Comparison of ENCODE assay signal across 21 mouse cellular contexts in the genomic region with DNA sequence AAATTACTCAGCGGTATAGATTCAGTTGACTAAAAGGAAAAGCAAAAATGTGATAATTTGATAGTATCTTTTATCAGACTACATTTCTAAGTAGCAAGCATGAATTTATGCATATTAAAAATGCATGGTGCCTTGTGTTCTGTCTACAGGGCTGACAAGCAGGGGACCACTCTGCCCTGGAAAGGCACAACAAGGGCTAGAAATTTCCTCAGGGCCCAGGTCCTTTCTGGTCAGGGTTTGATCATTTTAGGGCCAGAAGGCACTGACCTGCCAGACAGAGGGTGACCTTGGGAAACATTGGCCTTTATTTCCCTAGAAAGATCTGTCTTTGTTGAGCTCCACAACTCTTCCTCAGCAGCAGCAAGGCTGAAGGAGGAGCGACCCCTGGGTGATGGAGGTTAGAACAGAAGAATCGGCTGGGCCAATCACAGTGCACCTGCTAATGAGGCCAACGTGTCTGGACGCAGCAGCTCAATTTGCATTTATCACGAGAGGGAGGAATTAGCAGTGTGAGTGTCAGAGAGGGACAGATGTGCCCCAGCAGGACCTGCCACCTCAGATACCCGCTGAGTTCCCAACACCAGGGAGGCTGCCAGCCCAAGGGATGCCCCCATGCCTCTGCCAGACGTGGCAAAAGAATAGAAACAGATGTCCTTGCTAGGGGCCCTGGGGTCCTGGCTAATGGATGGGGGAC.
A peak's percentile ranks its signal among the peaks of the same experiment; 100 is the strongest.
DNase-seq lines count a peak whose midpoint lies in the region; ATAC-seq lines count a peak whose summit lies in the region.
"Had no signal": no experiment of that assay in that cellular context is flagged by ENCODE, and none has a peak within 500 bp of the region (broad histone marks: within the 10 kb centered on the region; RNA-seq: fewer than 3 reads in every experiment).

No protein-coding gene starts in this region.

- no peak for DNase-seq in embryonic facial prominence, embryonic 10.5 days (ENCODE audit: low spot score)
- peak; percentile 19 for DNase-seq in neural tube, embryonic 11.5 days (ENCODE audit: low spot score)
- no peak for DNase-seq in midbrain, embryonic 11.5 days (ENCODE audit: low spot score, missing footprints)
- DNase-seq in retina, postnatal 1 day, result peak; percentile 85
- DNase-seq in T-cell, adult 2 months (ENCODE audit: low spot score), result no peak
- no peak for DNase-seq in frontal cortex, postnatal 36 days (ENCODE audit: low spot score in 2 of 2)
- DNase-seq: adrenal gland, adult 8-10 months; cerebellum, adult 11 months; cerebellum, postnatal 36 days; gastrocnemius, postnatal 14 days; heart, postnatal 10 days; kidney, adult 9 months; kidney, postnatal 36 days; layer of hippocampus, adult 9-11 months; lung, postnatal 10 days had no signal

- no peaks in the 10 kb centered on the region for H3K27me3 ChIP-seq in embryonic facial prominence, embryonic 15.5 days
- no peaks in the 10 kb centered on the region; the same call in 1 of the 2 replicates for H3K27me3 ChIP-seq in embryonic facial prominence, embryonic 10.5 days (replicated peaks; ENCODE audit: low read depth, poor library complexity, severe bottlenecking)
- no peaks in the 10 kb centered on the region for H3K27me3 ChIP-seq in neural tube, embryonic 11.5 days (ENCODE audit: control insufficient read depth, insufficient read depth, low read length)
- no peaks in the 10 kb centered on the region for H3K27me3 ChIP-seq in neural tube, embryonic 15.5 days (replicated peaks)
- no peaks in the 10 kb centered on the region for H3K27me3 ChIP-seq in midbrain, embryonic 11.5 days (ENCODE audit: control insufficient read depth, insufficient read depth, low read length)
- H3K27me3 ChIP-seq: CH12.LX; limb, embryonic 13.5 days; liver, embryonic 15.5 days had no signal

- H3K4me2 ChIP-seq in embryonic facial prominence, embryonic 15.5 days (replicated peaks), result no peak overlapping the region
- H3K4me2 ChIP-seq in neural tube, embryonic 11.5 days (ENCODE audit: low read depth), result no peak overlapping the region
- H3K4me2 ChIP-seq in neural tube, embryonic 15.5 days, result no peak overlapping the region
- no peak overlapping the region for H3K4me2 ChIP-seq in midbrain, embryonic 11.5 days
- H3K4me2 ChIP-seq: limb, embryonic 13.5 days; liver, embryonic 15.5 days had no signal

- H3K9ac ChIP-seq in embryonic facial prominence, embryonic 15.5 days, result no peak overlapping the region
- no peak overlapping the region for H3K9ac ChIP-seq in neural tube, embryonic 11.5 days (ENCODE audit: low read length)
- H3K9ac ChIP-seq in neural tube, embryonic 15.5 days (replicated peaks), result no peak overlapping the region
- no peak overlapping the region for H3K9ac ChIP-seq in midbrain, embryonic 11.5 days (ENCODE audit: low read length)
- H3K9ac ChIP-seq: limb, embryonic 13.5 days; liver, embryonic 15.5 days had no signal

- ATAC-seq in embryonic facial prominence, embryonic 15.5 days (ENCODE audit: insufficient number of reproducible peaks, low FRiP score, low TSS enrichment, low read depth), result peak; percentile 19; the same call in 1 of the 2 replicates
- 0 out of 2 replicates have a peak, but pooled peaks have one; percentile 31 for ATAC-seq in neural tube, embryonic 11.5 days (ENCODE audit: insufficient read depth, low FRiP score, low TSS enrichment)
- ATAC-seq in neural tube, embryonic 15.5 days (ENCODE audit: low FRiP score), result no peak
- peak; percentile 73 for ATAC-seq in midbrain, embryonic 11.5 days (ENCODE audit: low FRiP score)

- H3K27ac ChIP-seq in embryonic facial prominence, embryonic 15.5 days (replicated peaks), result no peak overlapping the region
- no peak overlapping the region for H3K27ac ChIP-seq in embryonic facial prominence, embryonic 10.5 days (replicated peaks)
- no peak overlapping the region for H3K27ac ChIP-seq in neural tube, embryonic 11.5 days (ENCODE audit: low read depth, low read length)
- H3K27ac ChIP-seq in neural tube, embryonic 15.5 days (replicated peaks), result no peak overlapping the region
- H3K27ac ChIP-seq in midbrain, embryonic 11.5 days (ENCODE audit: low read depth, low read length), result no peak overlapping the region
- H3K27ac ChIP-seq: heart, embryonic 10.5 days; limb, embryonic 13.5 days; liver, embryonic 15.5 days had no signal

- H3K36me3 ChIP-seq in embryonic facial prominence, embryonic 15.5 days, result no peaks in the 10 kb centered on the region
- no peaks in the 10 kb centered on the region for H3K36me3 ChIP-seq in embryonic facial prominence, embryonic 10.5 days (replicated peaks)
- no peaks in the 10 kb centered on the region for H3K36me3 ChIP-seq in neural tube, embryonic 11.5 days (ENCODE audit: control insufficient read depth, insufficient read depth, low read length)
- H3K36me3 ChIP-seq in neural tube, embryonic 15.5 days, result no peaks in the 10 kb centered on the region
- H3K36me3 ChIP-seq in midbrain, embryonic 11.5 days (ENCODE audit: control insufficient read depth, insufficient read depth, low read length), result no peaks in the 10 kb centered on the region
- H3K36me3 ChIP-seq: heart, embryonic 10.5 days; limb, embryonic 13.5 days; liver, embryonic 15.5 days had no signal

- H3K9me3 ChIP-seq in embryonic facial prominence, embryonic 15.5 days (replicated peaks), result no peaks in the 10 kb centered on the region
- no peaks in the 10 kb centered on the region for H3K9me3 ChIP-seq in embryonic facial prominence, embryonic 10.5 days
- no peaks in the 10 kb centered on the region for H3K9me3 ChIP-seq in neural tube, embryonic 11.5 days (ENCODE audit: control insufficient read depth, low read length)
- H3K9me3 ChIP-seq in neural tube, embryonic 15.5 days (replicated peaks), result no peaks in the 10 kb centered on the region
- no peaks in the 10 kb centered on the region for H3K9me3 ChIP-seq in midbrain, embryonic 11.5 days (ENCODE audit: control insufficient read depth, low read length)
- H3K9me3 ChIP-seq: heart, embryonic 10.5 days; liver, embryonic 15.5 days had no signal

- no peak overlapping the region for H3K4me3 ChIP-seq in embryonic facial prominence, embryonic 15.5 days (replicated peaks)
- H3K4me3 ChIP-seq in embryonic facial prominence, embryonic 10.5 days, result no peak overlapping the region
- H3K4me3 ChIP-seq in neural tube, embryonic 11.5 days (ENCODE audit: low read depth, low read length), result no peak overlapping the region
- H3K4me3 ChIP-seq in neural tube, embryonic 15.5 days (replicated peaks), result no peak overlapping the region
- H3K4me3 ChIP-seq in midbrain, embryonic 11.5 days (ENCODE audit: low read depth, low read length), result no peak overlapping the region
- H3K4me3 ChIP-seq: heart, embryonic 10.5 days; limb, embryonic 13.5 days; liver, embryonic 15.5 days had no signal

- 35% methylated on average over 8 of the region's 8 CpGs for WGBS in embryonic facial prominence, embryonic 15.5 days
- WGBS in embryonic facial prominence, embryonic 10.5 days, result 26% methylated on average over 8 of the region's 8 CpGs
- WGBS in neural tube, embryonic 11.5 days, result 27% methylated on average over 8 of the region's 8 CpGs
- 27% methylated on average over 8 of the region's 8 CpGs for WGBS in neural tube, embryonic 15.5 days
- WGBS in midbrain, embryonic 11.5 days, result 26% methylated on average over 8 of the region's 8 CpGs

- no peaks in the 10 kb centered on the region for H3K4me1 ChIP-seq in embryonic facial prominence, embryonic 15.5 days
- H3K4me1 ChIP-seq in embryonic facial prominence, embryonic 10.5 days, result peaks cover 7% of the 10 kb centered on the region
- no peaks in the 10 kb centered on the region for H3K4me1 ChIP-seq in neural tube, embryonic 11.5 days (ENCODE audit: control insufficient read depth, insufficient read depth, low read length)
- no peaks in the 10 kb centered on the region for H3K4me1 ChIP-seq in neural tube, embryonic 15.5 days
- H3K4me1 ChIP-seq in midbrain, embryonic 11.5 days (ENCODE audit: control insufficient read depth, insufficient read depth, low read length), result peaks cover 5% of the 10 kb centered on the region
- H3K4me1 ChIP-seq: heart, embryonic 10.5 days; liver, embryonic 15.5 days had no signal

Comparison
In these comparisons a context has a peak if more than half of its experiments do, and no peak if none do; other contexts are left out.
1. DNase-seq: peak in neural tube, embryonic 11.5 days (single experiment) and retina, postnatal 1 day (single experiment); none in embryonic facial prominence, embryonic 10.5 days (single experiment), midbrain, embryonic 11.5 days (single experiment), T-cell, adult 2 months (single experiment) and frontal cortex, postnatal 36 days (0 of 2).